Mouse (Mus musculus) lung, postnatal 4 days (tissue): ENCODE results near the gene Atcay.
"Not testable (repeated sequence)": the region's sequence is repeated elsewhere in the genome, so short reads cannot be mapped to it uniquely, and the experiment has no call there.

Source experiments
- DNase-seq, 2 experiments: peaks; one replicate each; pipeline ENCODE4 v3.0.0; 2021

Atcay gene

GRCm38 (mm10) chr10:81240876-81241275 lies 10.2 kb upstream of the Atcay start:
- peak; percentile 58 to 72 for DNase-seq

GRCm38 (mm10) chr10:81238618-81239017 lies 8.0 kb upstream of the Atcay start:
- no peak for DNase-seq

- peak in 1 of 2 experiments; percentile 16 for DNase-seq
These were observed 6.0 kb upstream of the Atcay start for GRCm38 (mm10) chr10:81236471-81237268.

GRCm38 (mm10) chr10:81234206-81234605 lies 3.6 kb upstream of the Atcay start:
- peak in 1 of 2 experiments; percentile 16 for DNase-seq

GRCm38 (mm10) chr10:81233226-81233585 lies 2.6 kb upstream of the Atcay start:
- DNase-seq = no peak

- DNase-seq = peak; percentile 92 to 94
These were observed 2.1 kb upstream of the Atcay start, which contains the start of gene Zfr2 for GRCm38 (mm10) chr10:81232580-81233225. Zfr2 (plus strand) TSS chr10:81233155.

- DNase-seq = no peak
These were observed 803 bp upstream of the Atcay start for GRCm38 (mm10) chr10:81231436-81231835.

- peak in 1 of 2 experiments; percentile 20 for DNase-seq
These were observed 747 bp downstream of the Atcay start for GRCm38 (mm10) chr10:81229735-81230437.

GRCm38 (mm10) chr10:81223731-81224130 lies 6.9 kb downstream of the Atcay start:
- DNase-seq = not testable (repeated sequence)

GRCm38 (mm10) chr10:81221402-81222015 lies 9.1 kb downstream of the Atcay start:
- DNase-seq = no peak

GRCm38 (mm10) chr10:81217964-81218363 lies 12.7 kb downstream of the Atcay start:
- DNase-seq = peak; percentile 63 to 83

- peak in 1 of 2 experiments; percentile 43 for DNase-seq
These were observed 13.4 kb downstream of the Atcay start for GRCm38 (mm10) chr10:81217267-81217666.

- no peak for DNase-seq
These were observed 13.8 kb downstream of the Atcay start for GRCm38 (mm10) chr10:81216810-81217209.

- no peak for DNase-seq
These were observed 14.4 kb downstream of the Atcay start for GRCm38 (mm10) chr10:81216260-81216659.

GRCm38 (mm10) chr10:81210154-81210553 lies 20.5 kb downstream of the Atcay start:
- DNase-seq = no peak

GRCm38 (mm10) chr10:81204137-81204536 lies 26.5 kb downstream of the Atcay start:
- peak in 1 of 2 experiments; percentile 13 for DNase-seq

- DNase-seq = peak in 1 of 2 experiments; percentile 18
These were observed 27.5 kb downstream of the Atcay start for GRCm38 (mm10) chr10:81202978-81203720.

- no peak for DNase-seq
These were observed 28.6 kb downstream of the Atcay start, which contains the start of gene Nmrk2 for GRCm38 (mm10) chr10:81201807-81202758. Nmrk2 (minus strand) TSS chr10:81202051.

GRCm38 (mm10) chr10:81200605-81201287 lies 29.9 kb downstream of the Atcay start:
- no peak for DNase-seq

GRCm38 (mm10) chr10:81200141-81200540 lies 30.5 kb downstream of the Atcay start:
- peak in 1 of 2 experiments; percentile 17 for DNase-seq
